Mouse (Mus musculus): ENCODE results near the gene Adam6a. TPM values are rescaled to one million over a fixed set of nuclear protein-coding genes. Genes with fewer than 3 reads are reported as not detected.

Gene Adam6a
- not detected for polyA plus RNA-seq (2017; shearing (Covaris generic))

DNA sequence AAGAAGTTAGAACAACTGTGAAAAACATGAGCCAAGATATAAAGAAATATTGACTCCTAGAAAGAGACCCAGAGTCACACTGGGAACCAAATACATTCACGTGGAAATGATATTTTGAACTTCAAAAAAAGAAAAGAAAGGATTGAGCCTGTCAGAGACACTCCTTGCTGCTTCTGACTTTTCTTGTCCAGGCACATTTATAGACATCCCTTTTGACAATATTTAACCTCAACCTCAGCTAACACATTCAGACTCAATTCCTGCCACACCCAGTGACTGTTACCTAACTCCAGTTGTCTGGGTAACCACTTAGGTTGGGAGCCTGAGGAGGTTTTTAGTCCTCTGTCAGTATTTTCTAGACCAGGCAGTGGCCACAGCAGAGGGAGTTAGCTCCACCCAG lies at the start of gene Adam6a:
Gene Adam6a, plus strand, starts transcription at position 301 of the 400 bp plus-strand sequence.

Other genes with a start within 250 kb of the Adam6a start
- 0.56 TPM for gene Adam6b, start 54.4 kb upstream of the Adam6a start, polyA plus RNA-seq (2017; shearing (Covaris generic))